ENCODE assay signal across 10 mouse cellular contexts in genomic region chr3:73058190-73058589, GRCm38 (mm10). TPM values are rescaled to one million over a fixed set of nuclear protein-coding genes. Genes with fewer than 3 reads are reported as not detected.
DNase-seq lines count a peak whose midpoint lies in the region; ATAC-seq and TF ChIP-seq lines count a peak whose summit lies in the region.
"Had no signal": no experiment of that assay in that cellular context is flagged by ENCODE, and none has a peak within 500 bp of the region (broad histone marks: within the 10 kb centered on the region; RNA-seq: fewer than 3 reads in every experiment).

No protein-coding gene starts in this region.

- DNase-seq in heart, adult 9 months (ENCODE audit: low spot score in 2 of 2) = no peak
- no peak for DNase-seq in stomach, postnatal 0 days (ENCODE audit: low spot score)
- no peak for DNase-seq in frontal cortex, postnatal 36 days (ENCODE audit: low spot score in 2 of 2)
- DNase-seq: thymus, adult 2 months had no signal

- no peaks in the 10 kb centered on the region for H3K9me3 ChIP-seq in heart, embryonic 14.5 days (ENCODE audit: control insufficient read depth, low read length)
- H3K9me3 ChIP-seq in stomach, embryonic 14.5 days (ENCODE audit: control insufficient read depth, low read depth, low read length) = no peaks in the 10 kb centered on the region
- H3K9me3 ChIP-seq in stomach, postnatal 0 days (ENCODE audit: control insufficient read depth, low read length) = no peaks in the 10 kb centered on the region
- H3K9me3 ChIP-seq in limb, embryonic 15.5 days = no peaks in the 10 kb centered on the region
- no peaks in the 10 kb centered on the region for H3K9me3 ChIP-seq in stomach, embryonic 16.5 days (replicated peaks; ENCODE audit: control insufficient read depth, low read length)

- peaks cover 5 to 7% of the 10 kb centered on the region in 2 experiments for H3K4me1 ChIP-seq in heart, embryonic 14.5 days (ENCODE audit: control insufficient read depth in 2 of 2, insufficient read depth in 2 of 2, low read length in 2 of 2)
- no peaks in the 10 kb centered on the region for H3K4me1 ChIP-seq in stomach, embryonic 14.5 days (ENCODE audit: control insufficient read depth, insufficient read depth, low read length)
- H3K4me1 ChIP-seq in stomach, postnatal 0 days (replicated peaks; ENCODE audit: control insufficient read depth, insufficient read depth) = no peaks in the 10 kb centered on the region
- H3K4me1 ChIP-seq in limb, embryonic 15.5 days = peaks cover 7% of the 10 kb centered on the region
- no peaks in the 10 kb centered on the region for H3K4me1 ChIP-seq in stomach, embryonic 16.5 days (ENCODE audit: control insufficient read depth, insufficient read depth, low read length)

- no peak for ATAC-seq in heart, embryonic 14.5 days (ENCODE audit: insufficient number of reproducible peaks, insufficient read depth, low FRiP score, low read depth)
- no peak for ATAC-seq in stomach, embryonic 14.5 days (ENCODE audit: insufficient number of reproducible peaks, insufficient read depth, low FRiP score, low read depth)
- ATAC-seq in stomach, postnatal 0 days (ENCODE audit: low FRiP score, low TSS enrichment) = no peak
- ATAC-seq in limb, embryonic 15.5 days (ENCODE audit: insufficient number of reproducible peaks, low FRiP score, low TSS enrichment, low read depth) = no peak
- no peak for ATAC-seq in stomach, embryonic 16.5 days (ENCODE audit: insufficient read depth, low FRiP score)
- no peak for ATAC-seq in erythroid progenitor cell, adult 5-6 weeks (replicated peaks; ENCODE audit: low FRiP score, poor library complexity, severe bottlenecking)

- peak overlapping the region; percentile 96 for H3K4me2 ChIP-seq in heart, embryonic 14.5 days (ENCODE audit: low read length)
- H3K4me2 ChIP-seq in stomach, embryonic 14.5 days (replicated peaks; ENCODE audit: low read depth, low read length) = peak overlapping the region; percentile 84
- H3K4me2 ChIP-seq in stomach, postnatal 0 days (replicated peaks; ENCODE audit: low read depth) = no peak overlapping the region; the same call in 1 of the 2 replicates
- H3K4me2 ChIP-seq in limb, embryonic 15.5 days = 0 out of 2 replicates have a peak overlapping the region, but pooled peaks have one; percentile 91
- H3K4me2 ChIP-seq in stomach, embryonic 16.5 days (ENCODE audit: low read depth, low read length) = peak overlapping the region; percentile 66

- H3K27me3 ChIP-seq in heart, embryonic 14.5 days (ENCODE audit: control insufficient read depth, insufficient read depth, low read length) = peaks cover 67% of the 10 kb centered on the region
- H3K27me3 ChIP-seq in stomach, embryonic 14.5 days (ENCODE audit: control insufficient read depth, insufficient read depth, low read length) = peaks cover 3% of the 10 kb centered on the region; the same call in 1 of the 2 replicates
- H3K27me3 ChIP-seq in stomach, postnatal 0 days (ENCODE audit: control insufficient read depth, insufficient read depth, low read length) = no peaks in the 10 kb centered on the region
- H3K27me3 ChIP-seq in limb, embryonic 15.5 days = peaks cover 40% of the 10 kb centered on the region
- peaks cover 22% of the 10 kb centered on the region; the same call in 1 of the 2 replicates for H3K27me3 ChIP-seq in stomach, embryonic 16.5 days (ENCODE audit: control insufficient read depth, insufficient read depth, low read length)

- 19% methylated on average over 4 of the region's 4 CpGs for WGBS in heart, embryonic 14.5 days
- WGBS in stomach, embryonic 14.5 days = 16% methylated on average over 4 of the region's 4 CpGs
- 23% methylated on average over 4 of the region's 4 CpGs for WGBS in stomach, postnatal 0 days
- 13% methylated on average over 4 of the region's 4 CpGs for WGBS in limb, embryonic 15.5 days
- 26% methylated on average over 4 of the region's 4 CpGs for WGBS in stomach, embryonic 16.5 days

- TF ChIP-seq EP300 in stomach, postnatal 0 days (optimal IDR thresholded peaks at IDR 0.05) = no peak

- H3K36me3 ChIP-seq in heart, embryonic 14.5 days (ENCODE audit: control insufficient read depth, insufficient read depth, low read length) = no peaks in the 10 kb centered on the region
- H3K36me3 ChIP-seq in stomach, embryonic 14.5 days (ENCODE audit: control insufficient read depth, insufficient read depth, low read length) = no peaks in the 10 kb centered on the region
- H3K36me3 ChIP-seq in stomach, postnatal 0 days (ENCODE audit: control insufficient read depth, insufficient read depth, low read length) = no peaks in the 10 kb centered on the region
- no peaks in the 10 kb centered on the region for H3K36me3 ChIP-seq in limb, embryonic 15.5 days
- H3K36me3 ChIP-seq in stomach, embryonic 16.5 days (ENCODE audit: control insufficient read depth, insufficient read depth, low read length) = no peaks in the 10 kb centered on the region

- peak overlapping the region in 1 of 2 experiments; percentile 55; a peak in 1 of 4 replicates for H3K4me3 ChIP-seq in heart, embryonic 14.5 days (ENCODE audit: control insufficient read depth in 1 of 2, insufficient read depth in 1 of 2, low read depth in 1 of 2, low read length in 2 of 2)
- H3K4me3 ChIP-seq in stomach, embryonic 14.5 days (ENCODE audit: low read depth, low read length) = 0 out of 2 replicates have a peak overlapping the region, but pooled peaks have one; percentile 45
- H3K4me3 ChIP-seq in stomach, postnatal 0 days (ENCODE audit: low read depth, low read length) = no peak overlapping the region
- H3K4me3 ChIP-seq in limb, embryonic 15.5 days = no peak overlapping the region
- H3K4me3 ChIP-seq in stomach, embryonic 16.5 days (replicated peaks; ENCODE audit: low read length) = peak overlapping the region; percentile 22

- no peak overlapping the region for H3K27ac ChIP-seq in heart, embryonic 14.5 days (replicated peaks in 1 of 2; ENCODE audit: control insufficient read depth in 1 of 2, insufficient read depth in 1 of 2, low read depth in 2 of 2, low read length in 2 of 2)
- no peak overlapping the region for H3K27ac ChIP-seq in stomach, embryonic 14.5 days (ENCODE audit: low read length)
- H3K27ac ChIP-seq in stomach, postnatal 0 days (replicated peaks) = no peak overlapping the region
- no peak overlapping the region for H3K27ac ChIP-seq in limb, embryonic 15.5 days
- H3K27ac ChIP-seq in stomach, embryonic 16.5 days (ENCODE audit: low read length) = no peak overlapping the region
- H3K27ac ChIP-seq: macrophage had no signal

- H3K9ac ChIP-seq in heart, embryonic 14.5 days (ENCODE audit: low read length) = no peak overlapping the region
- no peak overlapping the region for H3K9ac ChIP-seq in stomach, embryonic 14.5 days (replicated peaks; ENCODE audit: low read depth, low read length)
- H3K9ac ChIP-seq in stomach, postnatal 0 days (ENCODE audit: low read length) = no peak overlapping the region
- no peak overlapping the region for H3K9ac ChIP-seq in limb, embryonic 15.5 days
- H3K9ac ChIP-seq in stomach, embryonic 16.5 days (ENCODE audit: low read length) = no peak overlapping the region

- no peak for TF ChIP-seq CTCF in stomach, postnatal 0 days (IDR thresholded peaks at IDR 0.05; ENCODE audit: low read depth)

RNA-seq across cellular contexts. Expression of gene Slitrk3, which starts 0.6 kb away (rescaled TPM):
- 0.07 and 0.26 TPM in 2 replicates for polyA plus RNA-seq in heart, embryonic 14.5 days (2014; fragmentation: Nextera tagmentation; extraction: Ambion mirVana)
- 2.0 and 2.6 TPM in 2 replicates for polyA plus RNA-seq in stomach, embryonic 14.5 days (2014; fragmentation: Nextera tagmentation; extraction: Ambion mirVana)
- polyA plus RNA-seq in stomach, postnatal 0 days (2015; fragmentation: Nextera tagmentation; extraction: Ambion mirVana) = 1.3 and 2.1 TPM in 2 replicates
- polyA plus RNA-seq in limb, embryonic 15.5 days (2015; fragmentation: Nextera tagmentation; extraction: Ambion mirVana) = 0.79 and 1.2 TPM in 2 replicates
- polyA plus RNA-seq in stomach, embryonic 16.5 days (2015; fragmentation: Nextera tagmentation; extraction: Ambion mirVana) = 2.5 and 3.3 TPM in 2 replicates
- not detected in 2 replicates for total RNA-seq in erythroid progenitor cell, adult 5-6 weeks (2015; ENCODE audit: low replicate concordance)
- not detected in 2 replicates for total RNA-seq in erythroid progenitor cell, adult 5-6 weeks (2017; ENCODE audit: low replicate concordance)
- polyA plus RNA-seq: macrophage; thymus, adult 2 months had no signal

Comparison
In these comparisons a context has a peak if more than half of its experiments do, and no peak if none do; other contexts are left out.
1. H3K4me3 ChIP-seq: peak in stomach, embryonic 14.5 days (single experiment) and stomach, embryonic 16.5 days (single experiment); none in stomach, postnatal 0 days (single experiment) and limb, embryonic 15.5 days (single experiment).